Mouse (Mus musculus) ovary, postnatal 10 days (tissue): Measurements from ENCODE around the gene Gys1.
A peak's percentile ranks its signal among the peaks of the same experiment; 100 is the strongest.
"Not testable (repeated sequence)": the region's sequence is repeated elsewhere in the genome, so short reads cannot be mapped to it uniquely, and the experiment has no call there.

Experiments
- DNase-seq: peaks from one replicate; pipeline ENCODE4 v3.0.0; 2022; ENCODE audit warnings: low spot score

The Gys1 gene

DNA sequence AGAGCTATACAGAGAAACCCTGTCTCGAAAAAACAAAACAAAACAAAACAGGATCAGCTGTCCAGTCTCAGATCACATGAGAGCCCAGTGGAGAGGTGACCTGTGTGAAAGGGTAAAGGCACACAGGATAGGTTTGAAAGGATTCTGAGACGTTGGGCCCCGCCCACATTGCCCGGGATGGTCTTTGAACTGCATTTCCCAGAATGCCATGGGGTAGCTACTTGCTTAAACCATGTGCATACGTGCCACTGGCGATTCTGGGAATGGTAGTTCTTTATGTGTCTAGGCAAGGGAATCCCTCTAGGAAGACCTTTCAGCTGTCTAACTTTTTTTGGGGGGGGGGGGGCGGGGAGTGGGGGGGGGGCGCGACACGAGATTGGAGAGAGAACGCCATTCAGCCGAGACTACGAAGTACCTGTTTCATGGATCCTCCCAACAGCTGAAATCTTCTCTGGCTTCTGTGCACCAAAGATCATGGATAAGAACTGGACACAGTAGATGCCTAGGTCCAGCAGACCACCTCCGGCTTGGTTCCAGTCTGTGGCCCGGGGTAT, 46.8 kb downstream of the Gys1 start, which contains the start of gene Tulp2:
TSS of gene Tulp2 (plus strand) at position 504 of the 554 bp plus-strand sequence.
- no peak for DNase-seq

DNA sequence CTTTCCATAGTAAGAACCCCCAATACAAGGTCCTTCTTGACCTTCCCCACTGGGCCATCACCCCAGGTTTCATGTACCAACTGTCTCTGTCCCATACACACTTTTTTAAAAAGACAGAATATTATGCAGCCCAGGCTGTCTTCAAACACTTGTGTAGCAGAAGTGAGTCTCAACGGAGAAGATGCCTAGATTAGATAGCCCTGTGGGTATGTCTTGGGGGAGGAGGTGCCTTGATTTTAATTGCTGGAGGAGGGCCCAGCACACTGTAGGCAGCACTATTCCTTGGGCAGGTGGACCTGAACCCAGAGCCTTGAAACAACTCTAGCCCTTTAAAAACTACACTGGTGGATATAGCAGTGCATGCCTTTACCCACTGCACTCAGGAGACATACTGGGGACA, 47.5 kb downstream of the Gys1 start:
- DNase-seq: no peak

DNA sequence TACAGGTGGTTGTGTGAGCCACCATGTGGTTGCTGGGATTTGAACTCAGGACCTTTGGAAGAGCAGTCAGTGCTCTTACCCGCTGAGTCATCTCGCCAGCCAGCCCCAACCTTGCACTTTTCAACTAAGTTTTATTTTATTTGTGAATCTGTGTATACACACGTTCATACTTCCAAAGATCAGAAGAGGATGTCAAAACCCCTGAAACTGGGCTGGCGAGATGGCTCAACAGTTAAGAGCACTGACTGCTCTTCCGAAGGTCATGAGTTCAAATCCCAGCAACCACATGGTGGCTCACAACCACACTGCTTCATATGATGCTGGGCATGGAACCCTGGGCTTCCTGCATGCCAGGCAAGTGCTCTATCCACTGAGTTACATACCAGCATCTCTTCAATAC, 50.3 kb downstream of the Gys1 start:
- DNase-seq: not testable (repeated sequence)

DNA sequence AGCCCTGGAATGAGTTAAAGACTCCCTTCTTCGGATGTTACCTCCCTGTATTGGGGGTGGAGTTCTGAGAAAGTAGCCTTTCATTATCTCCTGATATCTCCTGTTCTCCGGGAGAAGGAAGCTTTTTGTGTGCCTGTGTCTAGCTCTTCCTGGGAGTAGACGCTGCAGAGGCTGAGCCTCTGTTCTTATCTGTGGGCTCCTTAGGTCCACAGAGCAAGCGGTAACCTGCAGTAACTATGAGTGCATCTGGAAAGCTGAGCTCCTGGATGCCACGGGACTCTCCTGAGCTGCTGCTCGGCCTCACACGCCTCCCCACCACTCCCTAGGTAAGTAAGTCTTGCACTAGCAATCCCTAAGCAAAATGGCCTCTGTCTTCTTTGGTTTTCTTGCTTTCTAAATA, 51.5 kb downstream of the Gys1 start:
- DNase-seq: no peak

DNA sequence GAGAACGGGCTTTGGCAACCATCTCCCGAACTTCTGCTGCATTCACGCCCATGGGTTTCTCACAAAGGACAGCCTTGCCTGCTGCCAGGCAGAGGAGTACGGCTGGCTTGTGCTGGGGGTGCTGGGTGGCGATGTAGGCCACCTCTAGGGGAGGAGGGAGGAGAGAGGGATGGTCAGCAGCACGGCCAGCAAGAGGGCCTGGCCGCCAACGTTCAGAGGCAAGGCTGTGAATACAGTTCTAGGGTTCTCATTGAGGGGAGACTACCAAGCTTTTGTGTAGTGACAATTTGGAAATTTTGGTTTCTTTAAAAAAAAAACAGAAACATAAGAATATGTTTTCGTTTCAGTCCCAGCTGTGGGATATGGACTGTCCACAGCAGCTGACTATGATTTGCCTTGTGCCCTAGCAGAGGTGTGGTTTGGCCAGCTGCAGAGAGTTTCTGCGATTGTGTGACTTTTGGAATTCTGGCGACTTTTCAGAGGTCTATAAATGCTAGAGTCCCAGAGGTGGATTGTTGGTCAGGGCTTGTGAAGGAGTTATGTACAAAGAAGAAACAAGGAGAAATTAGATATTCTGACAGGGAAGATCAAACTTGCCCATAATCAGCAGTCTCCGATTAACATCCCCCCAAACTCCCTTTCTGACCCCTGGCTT, 52.2 kb downstream of the Gys1 start, which contains the start of gene Gm45808:
TSS of gene Gm45808 (minus strand) at position 51 of the 655 bp plus-strand sequence.
- DNase-seq: no peak

DNA sequence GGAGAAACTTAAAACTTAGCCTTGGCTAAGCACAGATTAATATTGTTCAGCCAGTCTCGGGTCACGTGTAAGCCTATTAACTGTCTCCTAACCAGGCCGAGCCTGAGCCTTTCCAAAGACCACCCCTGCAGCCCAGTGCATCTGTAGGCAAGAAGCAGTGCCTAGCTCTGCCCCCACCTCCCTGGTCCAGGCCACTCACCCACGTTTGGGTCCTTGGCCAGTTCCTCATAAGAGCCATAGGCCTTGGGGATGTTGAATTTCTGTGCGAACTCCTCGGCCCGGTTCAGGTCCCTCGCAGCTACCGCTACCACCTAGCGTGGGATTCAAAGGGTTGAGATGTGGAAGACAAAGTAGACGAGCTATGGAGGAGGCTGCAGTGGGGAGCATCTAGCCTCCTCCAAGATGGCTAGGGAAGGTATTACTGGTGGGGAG, 53.2 kb downstream of the Gys1 start:
- DNase-seq: no peak

DNA sequence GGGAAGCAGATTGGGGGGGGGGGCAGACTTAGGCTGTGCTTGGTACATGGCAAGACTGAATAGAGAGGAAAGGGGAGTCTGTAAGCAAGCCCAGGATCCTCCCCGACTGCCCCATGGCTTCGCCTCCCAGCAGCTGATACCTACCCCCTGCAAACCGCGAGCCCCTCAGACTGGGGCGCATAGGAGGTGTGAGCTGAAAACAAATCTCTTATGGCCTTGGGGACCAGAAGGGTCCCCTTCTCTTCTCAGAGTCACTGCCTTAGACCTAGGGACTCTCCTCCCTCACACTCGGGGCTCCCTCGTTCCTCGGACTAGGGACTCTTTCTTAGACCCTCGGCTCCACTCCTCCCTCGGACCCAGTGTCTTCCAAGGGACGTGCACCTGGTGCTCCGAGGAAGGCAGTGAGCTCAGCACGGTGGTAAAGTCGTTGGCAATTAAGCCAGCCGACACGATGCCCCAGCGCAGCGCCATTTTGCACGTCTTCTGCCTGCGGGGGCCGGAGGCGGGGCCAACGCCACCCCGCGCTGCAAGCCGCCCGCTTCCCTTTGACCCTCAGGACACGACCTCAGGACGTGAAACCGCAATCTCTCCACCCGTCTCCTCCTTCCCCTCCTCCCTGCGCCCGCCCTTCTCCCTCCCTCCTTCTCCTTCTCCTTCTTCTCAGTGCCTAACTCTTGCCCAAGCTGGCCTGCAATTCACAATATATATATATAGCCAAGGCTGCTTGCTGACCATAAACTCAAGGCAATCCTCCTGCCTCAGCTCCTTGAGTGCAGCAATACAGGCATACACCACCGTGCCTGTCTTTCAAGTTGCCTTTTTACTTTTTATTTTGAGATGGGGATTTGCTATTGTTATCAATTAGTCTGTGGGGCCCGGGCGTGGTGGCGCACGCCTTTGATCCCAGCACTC, 53.9 kb downstream of the Gys1 start, which contains the start of gene Dhdh:
TSS of gene Dhdh (minus strand) at position 513 of the 912 bp plus-strand sequence.
- peak; percentile 33 for DNase-seq

DNA sequence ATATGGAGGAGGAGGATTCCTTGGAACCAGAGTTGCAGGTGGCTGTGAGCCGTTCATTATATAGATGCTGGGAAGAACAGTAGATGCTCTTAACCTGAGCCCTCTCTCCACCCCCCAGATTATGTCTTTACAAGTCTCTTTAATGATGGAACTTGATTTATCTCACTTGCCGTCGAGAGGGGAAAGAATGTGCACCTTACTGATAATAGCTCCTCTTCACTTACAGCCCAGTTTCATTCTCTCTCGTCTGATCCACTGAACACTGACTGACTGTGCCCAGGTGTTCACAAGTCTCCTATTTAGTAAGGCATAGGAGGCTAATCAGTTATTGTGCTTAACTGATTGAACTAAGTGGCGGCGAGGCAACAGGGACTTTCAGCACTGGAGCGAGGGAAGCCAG, 54.9 kb downstream of the Gys1 start:
- no peak for DNase-seq

DNA sequence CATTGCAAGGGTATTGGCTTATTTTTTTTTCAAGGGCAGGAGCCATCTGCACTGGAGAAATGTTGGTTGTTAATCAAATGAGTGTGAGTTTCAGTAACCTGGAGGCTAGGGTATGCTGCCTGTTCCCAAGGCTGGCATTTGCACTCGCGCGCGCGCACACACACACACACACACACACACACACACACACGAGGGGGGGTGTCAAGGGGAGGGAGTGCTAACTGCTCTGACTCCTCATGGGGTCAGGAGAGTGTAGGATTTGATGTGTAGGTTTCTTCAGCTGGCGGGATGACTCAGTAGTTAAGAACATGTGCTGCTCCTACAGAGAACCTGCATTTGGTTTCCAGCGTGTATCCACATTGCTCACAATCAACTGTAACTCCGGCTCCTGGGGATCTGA, 56.2 kb downstream of the Gys1 start:
- DNase-seq: no peak

DNA sequence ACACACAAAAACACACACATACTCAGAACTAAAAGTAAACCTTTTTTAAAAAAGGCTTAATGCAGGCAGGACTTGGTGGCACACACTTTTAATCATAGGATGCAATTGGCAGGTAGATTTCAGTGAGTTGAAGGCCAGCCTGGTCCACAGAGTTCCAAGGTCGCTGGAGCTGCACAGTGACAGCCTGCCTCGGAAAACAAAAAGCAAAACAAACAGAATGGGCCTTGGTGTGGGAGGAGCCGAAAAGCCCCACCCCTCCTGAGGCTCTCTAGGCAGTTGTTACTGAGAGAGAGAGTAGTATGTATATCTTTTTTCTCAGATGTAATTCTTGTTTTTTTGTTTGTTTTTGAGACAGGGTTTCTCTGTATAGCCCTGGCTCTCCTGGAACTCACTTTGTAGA, 56.6 kb downstream of the Gys1 start:
- DNase-seq: no peak

DNA sequence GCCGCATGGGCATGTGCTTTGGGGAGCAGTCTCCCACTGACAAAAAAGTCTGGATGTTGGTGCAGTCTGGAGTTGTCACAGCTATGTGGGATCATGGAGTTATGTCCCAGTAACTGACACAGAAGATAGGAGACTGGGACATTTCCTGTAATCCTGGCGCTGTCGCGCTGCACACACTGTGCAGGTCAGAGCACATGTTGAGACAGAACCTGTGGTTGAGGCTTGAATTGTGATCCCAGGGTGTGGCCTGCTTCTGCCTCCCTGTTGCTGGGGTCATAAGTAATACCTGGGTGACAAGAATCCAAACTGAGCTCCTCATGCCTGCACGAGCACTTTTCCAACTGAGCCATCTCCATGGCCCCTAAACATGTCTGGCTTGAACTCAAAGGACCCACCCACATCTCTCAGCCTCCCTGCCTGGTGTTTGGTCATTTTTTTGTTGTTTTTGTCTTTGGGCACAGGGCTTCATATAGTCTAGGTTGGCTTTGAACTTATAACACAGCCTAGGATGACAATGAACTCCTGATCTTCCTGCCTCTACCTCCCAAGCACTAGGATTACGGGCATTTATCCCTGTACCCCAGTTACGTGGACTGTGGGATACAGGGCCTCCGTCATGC, 57.7 kb downstream of the Gys1 start:
- no peak for DNase-seq

DNA sequence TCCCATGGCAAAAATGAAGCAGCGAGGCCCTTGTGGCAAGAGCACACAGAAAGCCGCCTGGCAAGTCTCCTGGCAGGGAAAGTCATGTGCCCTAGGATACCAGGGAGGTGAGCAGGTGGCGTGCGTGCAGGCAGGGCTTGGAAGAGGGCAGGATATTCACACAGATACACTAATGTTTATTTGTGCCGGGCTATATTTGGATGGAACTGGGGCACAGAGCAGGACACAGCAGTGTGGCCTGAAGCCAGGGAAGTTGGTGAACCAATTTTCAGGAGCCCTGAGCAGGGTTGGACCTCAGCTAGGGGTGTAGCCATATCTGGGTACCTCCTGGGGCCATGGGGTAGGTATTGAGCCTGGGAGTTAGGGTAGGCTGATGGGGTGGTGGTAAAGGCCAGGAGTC, 58.3 kb downstream of the Gys1 start:
- DNase-seq: no peak

DNA sequence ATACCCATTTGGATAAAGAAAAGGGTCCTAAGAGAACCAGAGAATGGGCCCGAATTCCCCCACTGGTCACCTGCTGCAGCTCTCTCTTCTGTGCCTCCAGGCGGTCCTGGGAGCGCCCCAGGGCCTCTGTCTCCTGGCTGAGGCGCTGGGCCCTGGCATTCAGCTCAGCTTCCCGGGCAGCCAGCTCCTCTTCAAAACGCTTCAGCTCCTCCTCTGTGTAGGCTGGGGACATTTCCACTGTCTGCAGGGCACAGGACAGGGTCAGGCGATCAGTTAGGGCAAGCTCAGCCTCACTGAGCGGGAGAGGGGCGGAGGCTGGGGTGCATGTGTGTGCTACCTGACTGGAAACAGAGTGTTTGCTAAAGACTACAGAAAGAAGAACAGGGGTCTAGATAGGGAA, 59.9 kb downstream of the Gys1 start:
- no peak for DNase-seq

DNA sequence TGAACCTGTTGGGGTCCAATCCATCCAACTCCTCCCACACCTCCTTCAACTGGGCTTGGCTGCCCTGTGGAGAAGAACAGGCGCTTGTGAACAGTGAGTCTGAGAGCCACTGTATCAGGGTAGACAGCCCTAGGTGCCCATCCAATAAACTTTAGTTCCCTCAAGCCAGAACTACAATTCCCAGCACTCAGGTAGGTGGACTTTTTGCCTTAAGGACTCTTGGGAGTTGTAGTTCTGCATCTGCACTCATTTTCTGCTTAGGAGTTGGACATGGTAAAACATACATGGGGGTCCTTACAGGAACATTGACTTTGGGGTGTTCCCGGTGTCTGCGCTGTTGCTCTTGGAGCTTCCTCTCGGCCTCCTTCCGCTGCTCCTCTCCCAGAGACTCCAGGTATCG, 63.8 kb downstream of the Gys1 start:
- DNase-seq: no peak
